Mouse (Mus musculus): Measurements from ENCODE around the gene Ncapd2. TPM values are rescaled to one million over a fixed set of nuclear protein-coding genes. Genes with fewer than 3 reads are reported as not detected.

Gene Ncapd2
- polyA plus RNA-seq, 1 experiment = 383 TPM

- Histone ChIP-seq H3K4me3 (ENCODE audit: low read depth, low read length) (no peak overlapping the region), H3K36me3 (ENCODE audit: control insufficient read depth, insufficient read depth, low read length, poor library complexity, severe bottlenecking) (no peaks in the 10 kb centered on the region), H3K9me3 (replicated peaks; ENCODE audit: control insufficient read depth, insufficient read depth, low read length, poor library complexity, severe bottlenecking) (no peaks in the 10 kb centered on the region), H3K9ac (ENCODE audit: low read depth, poor library complexity, severe bottlenecking) (no peak overlapping the region), H3K27me3 (ENCODE audit: control insufficient read depth, insufficient read depth, low read length, poor library complexity, severe bottlenecking) (no peaks in the 10 kb centered on the region), H3K27ac (ENCODE audit: insufficient read depth, low read length) (no peak overlapping the region), H3K4me1 (ENCODE audit: control insufficient read depth, insufficient read depth, low read length) (no peaks in the 10 kb centered on the region)
- no peak for TF ChIP-seq CTCF (IDR thresholded peaks at IDR 0.05; ENCODE audit: low read depth, low read length)
- no peak for TF ChIP-seq EP300 (IDR thresholded peaks at IDR 0.05; ENCODE audit: insufficient read depth, low read depth, low read length)
- TF ChIP-seq POLR2A (IDR thresholded peaks at IDR 0.05; ENCODE audit: insufficient read depth, low read length) = no peak
These were observed 44.8 kb upstream of the Ncapd2 start for GRCm38 (mm10) chr6:125236341-125236740.

DNA sequence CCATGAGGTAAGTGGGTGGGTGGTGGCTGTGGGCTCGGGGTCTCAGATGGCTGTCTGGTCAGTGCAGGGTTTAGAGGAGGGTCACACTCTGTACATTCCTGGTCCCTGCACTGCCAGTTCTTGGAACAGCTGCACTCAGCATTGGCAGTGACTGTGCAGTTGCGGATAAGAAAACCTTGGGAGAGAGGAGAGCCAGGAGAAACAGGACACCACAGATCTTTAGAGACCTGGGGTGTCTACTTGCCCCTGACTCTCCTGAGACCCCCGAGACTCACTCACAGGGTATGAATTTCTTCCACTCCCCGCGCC lies 43.0 kb upstream of the Ncapd2 start:
- Histone ChIP-seq H3K4me1 (ENCODE audit: control insufficient read depth, insufficient read depth, low read length) (no peaks in the 10 kb centered on the region), H3K36me3 (ENCODE audit: control insufficient read depth, insufficient read depth, low read length, poor library complexity, severe bottlenecking) (no peaks in the 10 kb centered on the region), H3K4me3 (ENCODE audit: low read depth, low read length) (no peak overlapping the region), H3K9me3 (replicated peaks; ENCODE audit: control insufficient read depth, insufficient read depth, low read length, poor library complexity, severe bottlenecking) (no peaks in the 10 kb centered on the region), H3K27ac (ENCODE audit: insufficient read depth, low read length) (no peak overlapping the region), H3K9ac (ENCODE audit: low read depth, poor library complexity, severe bottlenecking) (no peak overlapping the region), H3K27me3 (ENCODE audit: control insufficient read depth, insufficient read depth, low read length, poor library complexity, severe bottlenecking) (no peaks in the 10 kb centered on the region)
- TF ChIP-seq POLR2A (IDR thresholded peaks at IDR 0.05; ENCODE audit: insufficient read depth, low read length) (no peak), CTCF (IDR thresholded peaks at IDR 0.05; ENCODE audit: low read depth, low read length) (no peak), EP300 (IDR thresholded peaks at IDR 0.05; ENCODE audit: insufficient read depth, low read depth, low read length) (no peak)

DNA sequence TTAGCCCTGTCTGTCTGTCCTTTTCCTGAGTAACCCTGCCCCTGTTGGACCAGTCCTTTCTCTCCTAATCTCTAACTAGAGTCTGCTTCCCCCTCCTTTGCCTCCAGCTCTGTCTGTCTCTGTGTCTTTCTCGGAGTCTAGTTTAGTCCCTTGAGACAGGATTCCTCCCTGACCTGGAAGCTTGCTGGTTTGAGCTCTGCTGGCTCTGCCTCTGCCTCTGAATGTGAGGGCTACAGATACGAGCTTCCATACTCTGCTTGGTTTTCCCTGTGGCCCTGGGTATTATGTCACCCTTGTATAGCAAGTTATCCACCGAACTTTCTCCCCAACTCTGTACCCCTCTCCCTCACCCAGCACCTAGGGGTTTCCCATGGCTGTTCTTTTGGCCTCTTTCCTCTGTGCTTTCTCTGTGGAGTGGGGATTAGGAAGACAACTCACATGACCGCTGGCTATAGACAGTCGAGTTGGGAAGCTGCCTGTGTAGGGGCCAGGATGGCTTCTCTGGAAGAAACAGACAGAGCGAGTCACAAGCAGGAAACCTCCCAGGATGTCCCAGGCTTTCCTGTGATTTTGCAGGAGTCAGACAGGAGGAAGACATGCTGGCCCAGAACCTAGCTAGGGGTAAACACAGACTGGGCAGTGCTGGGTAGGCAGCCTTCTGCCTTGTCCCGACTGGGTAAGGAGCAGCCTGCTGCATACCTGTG lies 42.5 kb upstream of the Ncapd2 start:
- no peaks in the 10 kb centered on the region for H3K4me1 ChIP-seq (ENCODE audit: control insufficient read depth, insufficient read depth, low read length)
- no peaks in the 10 kb centered on the region for H3K36me3 ChIP-seq (ENCODE audit: control insufficient read depth, insufficient read depth, low read length, poor library complexity, severe bottlenecking)
- no peak overlapping the region for H3K27ac ChIP-seq (ENCODE audit: insufficient read depth, low read length)
- H3K9ac ChIP-seq (ENCODE audit: low read depth, poor library complexity, severe bottlenecking) = no peak overlapping the region
- TF ChIP-seq POLR2A (IDR thresholded peaks at IDR 0.05; ENCODE audit: insufficient read depth, low read length) (no peak), CTCF (IDR thresholded peaks at IDR 0.05; ENCODE audit: low read depth, low read length) (no peak), EP300 (IDR thresholded peaks at IDR 0.05; ENCODE audit: insufficient read depth, low read depth, low read length) (no peak)
- no peaks in the 10 kb centered on the region for H3K27me3 ChIP-seq (ENCODE audit: control insufficient read depth, insufficient read depth, low read length, poor library complexity, severe bottlenecking)
- no peak overlapping the region for H3K4me3 ChIP-seq (ENCODE audit: low read depth, low read length)
- H3K9me3 ChIP-seq (replicated peaks; ENCODE audit: control insufficient read depth, insufficient read depth, low read length, poor library complexity, severe bottlenecking) = no peaks in the 10 kb centered on the region

DNA sequence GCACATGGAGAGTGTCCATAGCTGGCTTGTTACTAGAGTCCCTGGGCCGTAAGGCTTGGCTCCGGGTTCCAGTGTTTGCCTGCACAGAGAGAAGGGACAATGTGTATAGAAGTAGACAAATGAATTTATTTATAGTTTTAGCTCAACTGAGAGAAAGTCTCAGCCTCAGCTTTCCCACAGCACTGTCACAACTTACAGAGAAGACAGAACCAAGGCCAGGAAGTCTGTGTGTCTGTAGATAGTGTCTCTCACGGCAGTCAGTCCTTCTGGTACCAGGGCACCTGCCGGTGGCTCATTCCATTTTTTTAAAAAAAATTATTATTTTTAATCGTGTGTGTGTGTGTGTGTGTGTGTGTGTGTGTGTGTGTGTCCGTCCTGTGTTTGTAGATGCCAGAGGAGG lies 41.0 kb upstream of the Ncapd2 start:
- no peak overlapping the region for H3K9ac ChIP-seq (ENCODE audit: low read depth, poor library complexity, severe bottlenecking)
- H3K27ac ChIP-seq (ENCODE audit: insufficient read depth, low read length) = no peak overlapping the region
- TF ChIP-seq CTCF (IDR thresholded peaks at IDR 0.05; ENCODE audit: low read depth, low read length) (no peak), POLR2A (IDR thresholded peaks at IDR 0.05; ENCODE audit: insufficient read depth, low read length) (no peak), EP300 (IDR thresholded peaks at IDR 0.05; ENCODE audit: insufficient read depth, low read depth, low read length) (no peak)
- H3K4me3 ChIP-seq (ENCODE audit: low read depth, low read length) = no peak overlapping the region
- no peaks in the 10 kb centered on the region for H3K4me1 ChIP-seq (ENCODE audit: control insufficient read depth, insufficient read depth, low read length)
- H3K36me3 ChIP-seq (ENCODE audit: control insufficient read depth, insufficient read depth, low read length, poor library complexity, severe bottlenecking) = no peaks in the 10 kb centered on the region
- H3K27me3 ChIP-seq (ENCODE audit: control insufficient read depth, insufficient read depth, low read length, poor library complexity, severe bottlenecking) = no peaks in the 10 kb centered on the region
- H3K9me3 ChIP-seq (replicated peaks; ENCODE audit: control insufficient read depth, insufficient read depth, low read length, poor library complexity, severe bottlenecking) = no peaks in the 10 kb centered on the region

- Histone ChIP-seq H3K27ac (ENCODE audit: insufficient read depth, low read length) (no peak overlapping the region), H3K36me3 (ENCODE audit: control insufficient read depth, insufficient read depth, low read length, poor library complexity, severe bottlenecking) (no peaks in the 10 kb centered on the region), H3K4me3 (ENCODE audit: low read depth, low read length) (peak overlapping the region; percentile 65), H3K4me1 (ENCODE audit: control insufficient read depth, insufficient read depth, low read length) (no peaks in the 10 kb centered on the region), H3K9ac (ENCODE audit: low read depth, poor library complexity, severe bottlenecking) (peak overlapping the region; percentile 34), H3K27me3 (ENCODE audit: control insufficient read depth, insufficient read depth, low read length, poor library complexity, severe bottlenecking) (no peaks in the 10 kb centered on the region), H3K9me3 (replicated peaks; ENCODE audit: control insufficient read depth, insufficient read depth, low read length, poor library complexity, severe bottlenecking) (no peaks in the 10 kb centered on the region)
- TF ChIP-seq EP300 (IDR thresholded peaks at IDR 0.05; ENCODE audit: insufficient read depth, low read depth, low read length) (no peak), CTCF (IDR thresholded peaks at IDR 0.05; ENCODE audit: low read depth, low read length) (no peak), POLR2A (IDR thresholded peaks at IDR 0.05; ENCODE audit: insufficient read depth, low read length) (no peak)
These were observed 40.5 kb upstream of the Ncapd2 start for GRCm38 (mm10) chr6:125232045-125232437.

DNA sequence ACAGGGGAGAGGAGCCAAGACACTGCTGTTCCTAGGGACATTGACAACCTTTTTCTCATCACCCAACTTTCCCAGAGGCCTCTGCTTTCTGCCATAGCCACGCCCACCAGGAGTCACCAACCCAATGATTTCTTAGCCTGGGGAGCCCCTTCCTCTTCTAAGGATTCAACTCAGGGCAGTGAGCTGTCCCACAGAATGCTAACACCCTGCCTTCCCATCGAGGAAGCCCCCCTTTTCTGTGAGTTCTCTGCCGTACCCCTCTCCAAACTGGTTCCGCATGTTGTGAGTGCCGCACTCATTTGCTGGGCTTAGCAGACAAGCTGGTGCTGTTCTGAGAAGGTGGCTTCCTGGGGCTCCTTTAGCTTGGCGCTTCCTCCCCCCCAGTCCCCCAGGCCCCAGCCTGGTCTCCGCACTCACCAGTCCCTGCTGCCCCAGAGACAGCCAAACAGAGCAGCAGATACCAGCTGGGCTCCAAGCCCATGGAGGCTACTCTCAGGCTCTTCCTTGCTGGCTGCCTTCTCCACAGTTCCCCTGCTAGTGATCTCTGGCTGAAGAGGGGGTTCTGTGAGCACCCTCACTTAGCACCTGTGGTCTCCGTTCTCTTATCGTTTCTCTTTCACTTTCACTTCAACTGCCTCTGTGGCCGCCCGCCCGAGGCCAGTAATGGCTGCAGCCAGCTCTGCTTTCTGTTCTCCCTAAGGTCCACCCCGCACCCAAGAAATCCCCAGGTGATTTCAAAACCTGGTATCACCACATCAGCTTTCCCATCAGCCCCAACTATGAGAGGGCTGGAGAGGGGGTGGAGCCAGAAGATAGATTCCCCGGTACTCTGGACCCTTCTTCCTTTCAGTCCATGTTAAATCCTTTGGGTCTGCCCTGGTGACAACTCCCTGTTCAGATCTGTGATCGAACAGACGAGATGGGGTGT lies 39.9 kb upstream of the Ncapd2 start, which contains the start of gene Tapbpl:
TSS of gene Tapbpl (minus strand) at position 744 of the 928 bp plus-strand sequence.
- no peak within 1 kb of the TSS for H3K27ac ChIP-seq (ENCODE audit: insufficient read depth, low read length)
- no peaks in the 10 kb centered on the region for H3K9me3 ChIP-seq (replicated peaks; ENCODE audit: control insufficient read depth, insufficient read depth, low read length, poor library complexity, severe bottlenecking)
- peak within 1 kb of the TSS; percentile 34 for H3K9ac ChIP-seq (ENCODE audit: low read depth, poor library complexity, severe bottlenecking)
- no peaks in the 10 kb centered on the region for H3K27me3 ChIP-seq (ENCODE audit: control insufficient read depth, insufficient read depth, low read length, poor library complexity, severe bottlenecking)
- no peaks in the 10 kb centered on the region for H3K36me3 ChIP-seq (ENCODE audit: control insufficient read depth, insufficient read depth, low read length, poor library complexity, severe bottlenecking)
- TF ChIP-seq CTCF (IDR thresholded peaks at IDR 0.05; ENCODE audit: low read depth, low read length) = no peak
- TF ChIP-seq EP300 (IDR thresholded peaks at IDR 0.05; ENCODE audit: insufficient read depth, low read depth, low read length) = no peak
- TF ChIP-seq POLR2A (IDR thresholded peaks at IDR 0.05; ENCODE audit: insufficient read depth, low read length) = no peak
- no peaks in the 10 kb centered on the region for H3K4me1 ChIP-seq (ENCODE audit: control insufficient read depth, insufficient read depth, low read length)
- H3K4me3 ChIP-seq (ENCODE audit: low read depth, low read length) = peak within 1 kb of the TSS; percentile 65

Measured in ES-Bruce4 (cell line).